Mouse (Mus musculus): ENCODE results near the gene Uqcc2. TPM values are rescaled to one million over a fixed set of nuclear protein-coding genes. Genes with fewer than 3 reads are reported as not detected.

Uqcc2 gene
- polyA plus RNA-seq, 2 experiments = 233 to 343 TPM

- Histone ChIP-seq H3K4me3 (replicated peaks; ENCODE audit: low read length) (no peak overlapping the region), H3K27me3 (ENCODE audit: control insufficient read depth, insufficient read depth, low read length) (no peaks in the 10 kb centered on the region), H3K36me3 (ENCODE audit: control insufficient read depth, insufficient read depth, low read length) (0 out of 2 replicates have a peak, but pooled peaks cover 2% of the 10 kb centered on the region), H3K4me2 (replicated peaks; ENCODE audit: low read depth, low read length, severe bottlenecking) (no peak overlapping the region), H3K27ac (replicated peaks; ENCODE audit: low read depth, low read length) (no peak overlapping the region), H3K9ac (ENCODE audit: low read depth, low read length, severe bottlenecking) (0 out of 2 replicates have a peak overlapping the region, but pooled peaks have one; percentile 12), H3K4me1 (ENCODE audit: control insufficient read depth, insufficient read depth, low read length) (0 out of 2 replicates have a peak, but pooled peaks cover 4% of the 10 kb centered on the region), H3K9me3 (ENCODE audit: control insufficient read depth, low read length) (0 out of 2 replicates have a peak, but pooled peaks cover 3% of the 10 kb centered on the region)
- no peak for TF ChIP-seq POLR2A (IDR thresholded peaks at IDR 0.05; ENCODE audit: borderline replicate concordance, extremely low read depth, insufficient read depth, insufficient read length)
- DNase-seq (ENCODE audit: low spot score) (no peak), ATAC-seq (ENCODE audit: low FRiP score, low read depth) (no peak)
- 72% methylated on average over 17 of the region's 17 CpGs for whole genome bisulfite sequencing
These were observed 58.6 kb downstream of the Uqcc2 start for GRCm38 (mm10) chr17:27074849-27075745.

- Histone ChIP-seq H3K4me1 (ENCODE audit: control insufficient read depth, insufficient read depth, low read length) (0 out of 2 replicates have a peak, but pooled peaks cover 4% of the 10 kb centered on the region), H3K9me3 (ENCODE audit: control insufficient read depth, low read length) (0 out of 2 replicates have a peak, but pooled peaks cover 3% of the 10 kb centered on the region), H3K4me3 (replicated peaks; ENCODE audit: low read length) (no peak overlapping the region), H3K4me2 (replicated peaks; ENCODE audit: low read depth, low read length, severe bottlenecking) (no peak overlapping the region), H3K27ac (replicated peaks; ENCODE audit: low read depth, low read length) (0 out of 2 replicates have a peak overlapping the region, but pooled peaks have one; percentile 13), H3K9ac (ENCODE audit: low read depth, low read length, severe bottlenecking) (no peak overlapping the region), H3K27me3 (ENCODE audit: control insufficient read depth, insufficient read depth, low read length) (no peaks in the 10 kb centered on the region), H3K36me3 (ENCODE audit: control insufficient read depth, insufficient read depth, low read length) (0 out of 2 replicates have a peak, but pooled peaks cover 2% of the 10 kb centered on the region)
- WGBS = 67% methylated on average over 6 of the region's 6 CpGs
- ATAC-seq (ENCODE audit: low FRiP score, low read depth) (no peak), DNase-seq (ENCODE audit: low spot score) (no peak)
- TF ChIP-seq POLR2A (IDR thresholded peaks at IDR 0.05; ENCODE audit: borderline replicate concordance, extremely low read depth, insufficient read depth, insufficient read length) = no peak
These were observed 59.5 kb downstream of the Uqcc2 start for GRCm38 (mm10) chr17:27074236-27074635.

GRCm38 (mm10) chr17:27073778-27074177 is 59.9 kb downstream of the Uqcc2 start:
- H3K9ac ChIP-seq (ENCODE audit: low read depth, low read length, severe bottlenecking) = no peak overlapping the region
- 0 out of 2 replicates have a peak, but pooled peaks cover 2% of the 10 kb centered on the region for H3K36me3 ChIP-seq (ENCODE audit: control insufficient read depth, insufficient read depth, low read length)
- DNase-seq (ENCODE audit: low spot score) = no peak
- 0 out of 2 replicates have a peak, but pooled peaks cover 4% of the 10 kb centered on the region for H3K4me1 ChIP-seq (ENCODE audit: control insufficient read depth, insufficient read depth, low read length)
- no peak overlapping the region for H3K4me2 ChIP-seq (replicated peaks; ENCODE audit: low read depth, low read length, severe bottlenecking)
- no peak for ATAC-seq (ENCODE audit: low FRiP score, low read depth)
- no peak overlapping the region for H3K27ac ChIP-seq (replicated peaks; ENCODE audit: low read depth, low read length)
- 66% methylated on average over 9 of the region's 9 CpGs for WGBS
- H3K4me3 ChIP-seq (replicated peaks; ENCODE audit: low read length) = no peak overlapping the region
- H3K9me3 ChIP-seq (ENCODE audit: control insufficient read depth, low read length) = 0 out of 2 replicates have a peak, but pooled peaks cover 3% of the 10 kb centered on the region
- H3K27me3 ChIP-seq (ENCODE audit: control insufficient read depth, insufficient read depth, low read length) = no peaks in the 10 kb centered on the region
- no peak for TF ChIP-seq POLR2A (IDR thresholded peaks at IDR 0.05; ENCODE audit: borderline replicate concordance, extremely low read depth, insufficient read depth, insufficient read length)

- DNase-seq (ENCODE audit: low spot score) = no peak
- Histone ChIP-seq H3K9ac (ENCODE audit: low read depth, low read length, severe bottlenecking) (no peak overlapping the region), H3K4me1 (ENCODE audit: control insufficient read depth, insufficient read depth, low read length) (0 out of 2 replicates have a peak, but pooled peaks cover 4% of the 10 kb centered on the region), H3K36me3 (ENCODE audit: control insufficient read depth, insufficient read depth, low read length) (0 out of 2 replicates have a peak, but pooled peaks cover 2% of the 10 kb centered on the region), H3K4me2 (replicated peaks; ENCODE audit: low read depth, low read length, severe bottlenecking) (no peak overlapping the region), H3K4me3 (replicated peaks; ENCODE audit: low read length) (no peak overlapping the region), H3K9me3 (ENCODE audit: control insufficient read depth, low read length) (0 out of 2 replicates have a peak, but pooled peaks cover 3% of the 10 kb centered on the region), H3K27me3 (ENCODE audit: control insufficient read depth, insufficient read depth, low read length) (no peaks in the 10 kb centered on the region), H3K27ac (replicated peaks; ENCODE audit: low read depth, low read length) (no peak overlapping the region)
- no peak for TF ChIP-seq POLR2A (IDR thresholded peaks at IDR 0.05; ENCODE audit: borderline replicate concordance, extremely low read depth, insufficient read depth, insufficient read length)
- ATAC-seq (ENCODE audit: low FRiP score, low read depth) = no peak
- WGBS = 72% methylated on average over 5 of the region's 5 CpGs
These were observed 60.6 kb downstream of the Uqcc2 start for GRCm38 (mm10) chr17:27073126-27073525.

Small RNA genes lying within 50 kb of the gene (microRNA-seq; reads per million reads assigned to microRNA genes)
- gene Mir7677 = not detected

Other genes with a start within 250 kb of the Uqcc2 start
- 23.7 TPM in 2 replicates for gene Kifc5b, start 216.8 kb downstream of the Uqcc2 start, polyA plus RNA-seq (2012; rRNA removed)
- gene Kifc5b, start 216.8 kb downstream of the Uqcc2 start, polyA plus RNA-seq (2014; fragmentation: Nextera tagmentation; extraction: Ambion mirVana) = 4.9 and 5.9 TPM in 2 replicates
- 56.6 and 72.8 TPM in 2 replicates for gene Phf1, start 200.9 kb downstream of the Uqcc2 start, polyA plus RNA-seq (2012; rRNA removed)
- gene Phf1, start 200.9 kb downstream of the Uqcc2 start, polyA plus RNA-seq (2014; fragmentation: Nextera tagmentation; extraction: Ambion mirVana) = 11.9 and 12.8 TPM in 2 replicates
- 127 and 172 TPM in 2 replicates for gene Cuta, start 194.3 kb downstream of the Uqcc2 start, polyA plus RNA-seq (2012; rRNA removed)
- 146 and 158 TPM in 2 replicates for gene Cuta, start 194.3 kb downstream of the Uqcc2 start, polyA plus RNA-seq (2014; fragmentation: Nextera tagmentation; extraction: Ambion mirVana)
- 82.4 and 111 TPM in 2 replicates for gene Syngap1, start 192.7 kb downstream of the Uqcc2 start, polyA plus RNA-seq (2012; rRNA removed)
- 2.0 and 2.4 TPM in 2 replicates for gene Syngap1, start 192.7 kb downstream of the Uqcc2 start, polyA plus RNA-seq (2014; fragmentation: Nextera tagmentation; extraction: Ambion mirVana)
- 12.6 and 14.8 TPM in 2 replicates for gene Zbtb9, start 160.7 kb downstream of the Uqcc2 start, polyA plus RNA-seq (2012; rRNA removed)
- gene Zbtb9, start 160.7 kb downstream of the Uqcc2 start, polyA plus RNA-seq (2014; fragmentation: Nextera tagmentation; extraction: Ambion mirVana) = 10.0 and 10.6 TPM in 2 replicates
- gene Bak1, start 104.9 kb downstream of the Uqcc2 start, polyA plus RNA-seq (2012; rRNA removed) = 48.6 and 55.3 TPM in 2 replicates
- gene Bak1, start 104.9 kb downstream of the Uqcc2 start, polyA plus RNA-seq (2014; fragmentation: Nextera tagmentation; extraction: Ambion mirVana) = 7.9 and 11.1 TPM in 2 replicates
- gene Itpr3, start 76.6 kb downstream of the Uqcc2 start, polyA plus RNA-seq (2012; rRNA removed) = 12.4 and 13.9 TPM in 2 replicates
- 5.1 and 5.6 TPM in 2 replicates for gene Itpr3, start 76.6 kb downstream of the Uqcc2 start, polyA plus RNA-seq (2014; fragmentation: Nextera tagmentation; extraction: Ambion mirVana)
- gene Ip6k3, start 33.9 kb upstream of the Uqcc2 start, polyA plus RNA-seq (2012; rRNA removed) = 0.47 and 0.55 TPM in 2 replicates
- gene Ip6k3, start 33.9 kb upstream of the Uqcc2 start, polyA plus RNA-seq (2014; fragmentation: Nextera tagmentation; extraction: Ambion mirVana) = 0.46 and 0.76 TPM in 2 replicates
- 93.5 and 126 TPM in 2 replicates for gene Lemd2, start 70.6 kb upstream of the Uqcc2 start, polyA plus RNA-seq (2012; rRNA removed)
- 20.0 and 21.2 TPM in 2 replicates for gene Lemd2, start 70.6 kb upstream of the Uqcc2 start, polyA plus RNA-seq (2014; fragmentation: Nextera tagmentation; extraction: Ambion mirVana)